Mouse (Mus musculus) kidney, adult 2 months (tissue): ENCODE data around the gene Vps13c. TPM values are rescaled to one million over a fixed set of nuclear protein-coding genes. Genes with fewer than 3 reads are reported as not detected.

Experiments used
- DNase-seq: peaks from one replicate; pipeline ENCODE4 v3.0.0; 2021
- H3K27ac ChIP-seq: fragments of 200-500 bp; 2 replicates; pipeline ENCODE4 v1.5.1; 2012; ENCODE audit warnings: low read depth, low read length, control low read depth, inconsistent platforms; ENCODE audit not compliant: insufficient read depth
- H3K27me3 ChIP-seq: fragments of 200-500 bp; replicated peaks from 2 replicates; pipeline ENCODE4 v1.6.1; 2012; ENCODE audit warnings: mild to moderate bottlenecking, moderate library complexity, low read length, inconsistent platforms; ENCODE audit not compliant: control insufficient read depth, insufficient read depth
- H3K36me3 ChIP-seq: fragments of 200-500 bp; 2 replicates; pipeline ENCODE4 v1.6.1; 2012; ENCODE audit warnings: mild to moderate bottlenecking, moderate library complexity, low read length, inconsistent platforms; ENCODE audit not compliant: control insufficient read depth, insufficient read depth
- H3K4me1 ChIP-seq: fragments of 200-500 bp; 2 replicates; pipeline ENCODE4 v1.6.1; 2011; ENCODE audit warnings: low read length; ENCODE audit not compliant: control insufficient read depth, insufficient read depth
- H3K4me3 ChIP-seq: fragments of 200-500 bp; 2 replicates; pipeline ENCODE4 v1.5.1; 2011; ENCODE audit warnings: mild to moderate bottlenecking, low read depth, low read length, control low read depth; ENCODE audit not compliant: insufficient read depth
- CTCF ChIP-seq: fragments of 200-500 bp; conservative IDR thresholded peaks from 2 replicates; pipeline ENCODE4 v1.5.1; 2011; ENCODE audit warnings: low read depth, mild to moderate bottlenecking, control low read depth, low read length, moderate library complexity, mixed read lengths; ENCODE audit not compliant: insufficient read depth, insufficient read length
- POLR2A ChIP-seq: fragments of 200-500 bp; IDR thresholded peaks from one replicate; pipeline ENCODE4 v1.6.1; 2011; ENCODE audit warnings: low read depth, low read length, control low read depth
- WGBS: fragments of 180-500 bp; shearing (Covaris S2); methylation state at CpG from one replicate; pipeline ENCODE4 v1.1.7; 2018; 5-methylcytosine and 5-hydroxymethylcytosine counted together
- polyA plus RNA-seq: library from polyadenylated mRNA; depleted of rRNA; stranded (reverse); fragments of >200 nt; gene quantifications from 2 replicates; pipeline ENCODE4 v1.2.3, GENCODE M21; 2012

Gene Vps13c
- polyA plus RNA-seq, 1 experiment, result 5.0 TPM

GRCm38 (mm10) chr9:67955466-67956010 lies 115.3 kb downstream of the Vps13c start:
- Histone ChIP-seq H3K27ac (no peak overlapping the region), H3K4me3 (no peak overlapping the region), H3K36me3 (peaks cover 5% of the 10 kb centered on the region), H3K27me3 (no peaks in the 10 kb centered on the region), H3K4me1 (no peaks in the 10 kb centered on the region)
- DNase-seq, result no peak
- TF ChIP-seq CTCF (no peak), POLR2A (no peak)
- WGBS, result 85% methylated on average over 7 of the region's 7 CpGs

GRCm38 (mm10) chr9:67961953-67962352 lies 121.8 kb downstream of the Vps13c start:
- 76% methylated on average over 5 of the region's 5 CpGs for WGBS
- H3K4me3 ChIP-seq, result no peak overlapping the region
- DNase-seq, result peak; percentile 58
- H3K4me1 ChIP-seq, result no peaks in the 10 kb centered on the region
- no peaks in the 10 kb centered on the region; the same call in none of the 2 replicates for H3K36me3 ChIP-seq
- H3K27me3 ChIP-seq, result no peaks in the 10 kb centered on the region
- no peak overlapping the region for H3K27ac ChIP-seq
- TF ChIP-seq CTCF (no peak), POLR2A (no peak)

- 45% methylated on average over 14 of the region's 14 CpGs for WGBS
- DNase-seq, result no peak
Observed at GRCm38 (mm10) chr9:67965889-67966288, 125.7 kb downstream of the Vps13c start.

GRCm38 (mm10) chr9:67967011-67967410 lies 126.8 kb downstream of the Vps13c start:
- Histone ChIP-seq H3K36me3 (peaks cover 5% of the 10 kb centered on the region), H3K27me3 (no peaks in the 10 kb centered on the region), H3K4me3 (no peak overlapping the region), H3K4me1 (no peaks in the 10 kb centered on the region), H3K27ac (no peak overlapping the region)
- WGBS, result 78% methylated on average over 3 of the region's 3 CpGs
- TF ChIP-seq CTCF (no peak), POLR2A (no peak)
- DNase-seq, result no peak

More at GRCm38 (mm10) chr9:67965889-67966288, 125.7 kb downstream of the Vps13c start:
- H3K27me3 ChIP-seq, result no peaks in the 10 kb centered on the region
- H3K36me3 ChIP-seq, result peaks cover 5% of the 10 kb centered on the region
- H3K27ac ChIP-seq, result no peak overlapping the region
- no peaks in the 10 kb centered on the region for H3K4me1 ChIP-seq
- TF ChIP-seq CTCF (no peak), POLR2A (no peak)
- no peak overlapping the region for H3K4me3 ChIP-seq

GRCm38 (mm10) chr9:67973451-67973850 lies 133.3 kb downstream of the Vps13c start:
- peak; percentile 17 for DNase-seq
- peak; percentile 33; the same call in 1 of the 2 replicates for TF ChIP-seq CTCF
- TF ChIP-seq POLR2A, result no peak
- Histone ChIP-seq H3K4me3 (no peak overlapping the region), H3K36me3 (peaks cover 5% of the 10 kb centered on the region), H3K27me3 (no peaks in the 10 kb centered on the region), H3K4me1 (no peaks in the 10 kb centered on the region), H3K27ac (no peak overlapping the region)
- 40% methylated on average over 6 of the region's 6 CpGs for WGBS

- Histone ChIP-seq H3K27ac (no peak overlapping the region), H3K4me3 (no peak overlapping the region), H3K4me1 (no peaks in the 10 kb centered on the region), H3K36me3 (peaks cover 3% of the 10 kb centered on the region; the same call in 1 of the 2 replicates), H3K27me3 (no peaks in the 10 kb centered on the region)
- DNase-seq, result no peak
- TF ChIP-seq POLR2A (no peak), CTCF (no peak)
- WGBS, result 91% methylated on average over 9 of the region's 9 CpGs
Observed at GRCm38 (mm10) chr9:67975491-67975890, 135.3 kb downstream of the Vps13c start.

GRCm38 (mm10) chr9:68006566-68006965 lies 166.4 kb downstream of the Vps13c start:
- TF ChIP-seq POLR2A (no peak), CTCF (no peak)
- Histone ChIP-seq H3K4me1 (no peaks in the 10 kb centered on the region), H3K36me3 (no peaks in the 10 kb centered on the region), H3K4me3 (no peak overlapping the region), H3K27ac (no peak overlapping the region), H3K27me3 (no peaks in the 10 kb centered on the region; the same call in 1 of the 2 replicates)
- 96% methylated on average over 7 of the region's 7 CpGs for WGBS
- no peak for DNase-seq

GRCm38 (mm10) chr9:68014991-68015396 lies 174.8 kb downstream of the Vps13c start:
- peak; percentile 78 for DNase-seq
- WGBS, result 5% methylated on average over 11 of the region's 11 CpGs
- H3K4me3 ChIP-seq, result no peak overlapping the region
- peak; percentile 96 for TF ChIP-seq CTCF
- no peak for TF ChIP-seq POLR2A
- H3K27me3 ChIP-seq, result no peaks in the 10 kb centered on the region
- H3K36me3 ChIP-seq, result no peaks in the 10 kb centered on the region
- no peak overlapping the region for H3K27ac ChIP-seq
- H3K4me1 ChIP-seq, result no peaks in the 10 kb centered on the region
